ENCODE assay signal across 9 mouse cellular contexts in the genomic region with DNA sequence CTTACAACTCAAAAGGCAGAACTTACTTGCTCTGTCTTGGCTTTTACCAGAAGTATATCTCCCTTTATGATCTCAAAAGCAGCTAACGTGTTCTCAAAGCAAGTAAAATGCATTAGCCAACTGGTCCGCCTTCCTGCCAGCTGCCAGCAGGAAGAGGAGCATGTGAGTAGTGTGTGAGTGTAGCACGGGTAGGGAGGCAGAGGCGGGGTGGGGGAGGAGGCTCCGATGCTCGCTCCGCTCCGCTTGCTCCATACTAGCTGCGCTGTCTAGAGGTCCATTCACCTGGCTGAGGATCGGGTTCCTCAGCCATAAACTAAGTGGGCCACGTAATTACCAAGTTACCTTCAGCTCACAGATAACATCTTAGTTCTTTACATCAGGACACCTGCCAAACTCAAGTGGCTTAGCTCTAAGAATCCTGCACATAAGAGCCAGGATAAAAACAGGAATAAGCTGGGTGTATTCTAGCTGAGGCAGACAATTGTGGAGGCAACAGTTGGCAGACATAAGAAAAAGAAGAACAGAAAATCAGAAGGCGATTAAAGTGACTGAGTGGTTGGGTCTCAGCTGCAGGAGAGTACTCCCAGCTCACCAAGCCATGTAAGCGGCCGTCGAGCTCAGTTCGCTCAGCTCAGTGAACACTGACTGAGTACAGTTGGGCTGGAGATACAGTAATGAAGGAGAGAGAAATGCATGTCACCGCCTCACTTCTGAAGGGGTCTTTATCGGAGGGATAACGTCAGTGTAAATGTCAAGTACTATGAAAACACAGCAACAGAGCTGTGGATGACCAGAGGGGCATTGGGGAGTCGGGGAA.
A peak's percentile ranks its signal among the peaks of the same experiment; 100 is the strongest.
DNase-seq lines count a peak whose midpoint lies in the region; ATAC-seq and TF ChIP-seq lines count a peak whose summit lies in the region.
"Had no signal": no experiment of that assay in that cellular context is flagged by ENCODE, and none has a peak within 500 bp of the region (broad histone marks: within the 10 kb centered on the region; RNA-seq: fewer than 3 reads in every experiment).

No protein-coding gene starts in this region.

- WGBS in heart, postnatal 0 days = 38% methylated on average over 20 of the region's 20 CpGs

- peak; percentile 81 for ATAC-seq in heart, postnatal 0 days (ENCODE audit: insufficient read depth, low read depth)
- ATAC-seq in megakaryocyte, adult 5-6 weeks (ENCODE audit: poor library complexity, severe bottlenecking) = peak; percentile 80
- ATAC-seq in cerebellum, adult (ENCODE audit: insufficient number of reproducible peaks, low FRiP score, low TSS enrichment) = no peak

- peaks cover 27% of the 10 kb centered on the region for H3K4me1 ChIP-seq in heart, postnatal 0 days (ENCODE audit: control insufficient read depth, insufficient read depth)

- H3K27me3 ChIP-seq in heart, postnatal 0 days (ENCODE audit: control insufficient read depth, insufficient read depth, low read length) = no peaks in the 10 kb centered on the region
- H3K27me3 ChIP-seq: CH12.LX had no signal

- H3K9ac ChIP-seq in heart, postnatal 0 days (replicated peaks; ENCODE audit: low read depth, low read length) = no peak overlapping the region

- no peaks in the 10 kb centered on the region for H3K9me3 ChIP-seq in heart, postnatal 0 days (replicated peaks; ENCODE audit: control insufficient read depth, low read length)

- peak overlapping the region; percentile 37 for H3K4me2 ChIP-seq in heart, postnatal 0 days (ENCODE audit: low read depth, low read length)

- no peak overlapping the region for H3K27ac ChIP-seq in gastrocnemius, adult 2 months
- peak overlapping the region; percentile 70 for H3K27ac ChIP-seq in heart, postnatal 0 days (ENCODE audit: low read depth)

- TF ChIP-seq CTCF in gastrocnemius, adult 2 months (IDR thresholded peaks at IDR 0.05) = no peak
- TF ChIP-seq CTCF in heart, postnatal 0 days (IDR thresholded peaks at IDR 0.05; ENCODE audit: low read depth) = no peak

- H3K36me3 ChIP-seq in heart, postnatal 0 days (replicated peaks; ENCODE audit: control insufficient read depth, insufficient read depth, low read length) = peaks cover 9% of the 10 kb centered on the region

- intact Hi-C loops in gastrocnemius, adult 2 months (cut with DNase I) = no loop called here

- DNase-seq in gastrocnemius, postnatal 25 days = peak; percentile 20
- DNase-seq in gastrocnemius, adult 2 months = no peak
- peak; percentile 84 for DNase-seq in brain, adult 2 months (ENCODE audit: low read depth, low spot score)
- peak; percentile 66 for DNase-seq in heart, postnatal 0 days (ENCODE audit: low spot score)
- peak; percentile 49 for DNase-seq in layer of hippocampus, adult 11-12 months (ENCODE audit: low spot score)
- peak; percentile 87 for DNase-seq in thymus, postnatal 14 days

- H3K4me3 ChIP-seq in gastrocnemius, adult 2 months = no peak overlapping the region; the same call in 1 of the 2 replicates
- no peak overlapping the region; the same call in 1 of the 2 replicates for H3K4me3 ChIP-seq in heart, postnatal 0 days (ENCODE audit: low read depth, low read length)

- TF ChIP-seq EP300 in heart, postnatal 0 days (IDR thresholded peaks at IDR 0.05; ENCODE audit: low read depth) = no peak
